10 mouse cellular contexts compared by ENCODE assay signal in the genomic region with DNA sequence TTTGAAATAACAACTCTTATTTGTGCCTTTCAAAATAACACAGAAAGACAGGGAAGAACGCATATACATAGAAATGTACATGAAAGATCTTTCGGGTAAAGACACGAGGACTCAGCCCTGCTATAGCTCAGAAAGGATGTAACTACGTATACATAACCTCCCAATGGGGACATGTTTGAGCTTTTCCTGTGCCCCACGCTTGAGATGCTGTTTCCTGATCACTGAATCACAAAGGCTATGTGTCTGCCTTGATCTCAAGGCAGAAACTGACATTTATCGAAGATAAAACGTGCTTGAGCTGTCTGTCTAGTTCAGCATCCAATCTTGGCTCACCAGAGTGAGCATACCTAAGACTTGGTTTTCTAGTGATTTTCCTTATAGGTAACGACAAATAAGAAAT.
"Had no signal": no experiment of that assay in that cellular context is flagged by ENCODE, and none has a peak within 500 bp of the region (broad histone marks: within the 10 kb centered on the region; RNA-seq: fewer than 3 reads in every experiment).

No protein-coding gene starts in this region.

- DNase-seq: kidney, adult 2 months; kidney, postnatal 14 days; layer of hippocampus, postnatal 36 days; lung, embryonic 14.5 days; lung, postnatal 14 days; right cerebral cortex, postnatal 4 days; spleen, adult 18-20 months had no signal

- ATAC-seq: intestine, embryonic 16.5 days; liver, embryonic 12.5 days; midbrain, embryonic 16.5 days had no signal
